Comparison of ENCODE assay signal across 8 mouse cellular contexts in genomic region chr4:126609606-126610181, GRCm38 (mm10). TPM values are rescaled to one million over a fixed set of nuclear protein-coding genes. Genes with fewer than 3 reads are reported as not detected.
DNase-seq lines count a peak whose midpoint lies in the region; ATAC-seq lines count a peak whose summit lies in the region.

5730409E04Rik (plus strand) TSS chr4:126609818.

- H3K9me3 ChIP-seq in forebrain, embryonic 15.5 days: no peaks in the 10 kb centered on the region
- H3K9me3 ChIP-seq in liver, embryonic 15.5 days (replicated peaks): no peaks in the 10 kb centered on the region
- no peaks in the 10 kb centered on the region for H3K9me3 ChIP-seq in neural tube, embryonic 11.5 days (ENCODE audit: control insufficient read depth, low read length)

- under 1% methylated on average over 48 of the region's 48 CpGs for WGBS in forebrain, embryonic 15.5 days
- WGBS in liver, embryonic 15.5 days (ENCODE audit: insufficient replicate concordance): 1% methylated on average over 48 of the region's 48 CpGs
- 2% methylated on average over 47 of the region's 48 CpGs for WGBS in neural tube, embryonic 11.5 days

- H3K4me1 ChIP-seq in forebrain, embryonic 15.5 days: peaks cover 7% of the 10 kb centered on the region; the same call in 1 of the 2 replicates
- peaks cover 4% of the 10 kb centered on the region; the same call in 1 of the 2 replicates for H3K4me1 ChIP-seq in liver, embryonic 15.5 days (replicated peaks)
- H3K4me1 ChIP-seq in neural tube, embryonic 11.5 days (ENCODE audit: control insufficient read depth, insufficient read depth, low read length): no peaks in the 10 kb centered on the region

- peaks cover 15% of the 10 kb centered on the region; the same call in 1 of the 2 replicates for H3K27me3 ChIP-seq in forebrain, embryonic 15.5 days
- H3K27me3 ChIP-seq in liver, embryonic 15.5 days: peaks cover 16% of the 10 kb centered on the region
- no peaks in the 10 kb centered on the region for H3K27me3 ChIP-seq in neural tube, embryonic 11.5 days (ENCODE audit: control insufficient read depth, insufficient read depth, low read length)

- peak within 1 kb of the TSS; percentile 62 for H3K4me3 ChIP-seq in forebrain, embryonic 15.5 days
- H3K4me3 ChIP-seq in liver, embryonic 15.5 days (replicated peaks): peak within 1 kb of the TSS; percentile 58
- H3K4me3 ChIP-seq in neural tube, embryonic 11.5 days (ENCODE audit: low read depth, low read length): peak within 1 kb of the TSS; percentile 43

- intact Hi-C loops in heart, postnatal 10 days (cut with DNase I): loop anchor here (5.0 kb wide), 1 partner anchor 68 kb away; the partner anchor contains the start of gene Psmb2

- peak within 1 kb of the TSS; percentile 69 for H3K9ac ChIP-seq in forebrain, embryonic 15.5 days (replicated peaks)
- peak within 1 kb of the TSS; percentile 25; the same call in 1 of the 2 replicates for H3K9ac ChIP-seq in liver, embryonic 15.5 days
- H3K9ac ChIP-seq in neural tube, embryonic 11.5 days (ENCODE audit: low read length): peak within 1 kb of the TSS; percentile 82

- H3K4me2 ChIP-seq in forebrain, embryonic 15.5 days (replicated peaks): peak within 1 kb of the TSS; percentile 93
- peak within 1 kb of the TSS; percentile 72 for H3K4me2 ChIP-seq in liver, embryonic 15.5 days
- peak within 1 kb of the TSS; percentile 60 for H3K4me2 ChIP-seq in neural tube, embryonic 11.5 days (ENCODE audit: low read depth)

- ATAC-seq in CD4-positive, CD25-positive, alpha-beta regulatory T cell, adult 4 months: peak; percentile 60
- ATAC-seq in cerebellum, adult (ENCODE audit: insufficient number of reproducible peaks, low FRiP score, low TSS enrichment): peak; percentile 96
- peak; percentile 83 for ATAC-seq in forebrain, embryonic 15.5 days (replicated peaks)
- peak; percentile 51 for ATAC-seq in liver, embryonic 15.5 days (ENCODE audit: insufficient read depth)
- peak; percentile 72 for ATAC-seq in neural tube, embryonic 11.5 days (ENCODE audit: insufficient read depth, low FRiP score, low TSS enrichment)

- peak within 1 kb of the TSS; percentile 35 for H3K27ac ChIP-seq in forebrain, embryonic 15.5 days (replicated peaks)
- no peak within 1 kb of the TSS for H3K27ac ChIP-seq in liver, embryonic 15.5 days (replicated peaks)
- H3K27ac ChIP-seq in neural tube, embryonic 11.5 days (ENCODE audit: low read depth, low read length): no peak within 1 kb of the TSS

- peak; percentile 84 to 89 for DNase-seq in heart, postnatal 10 days
- peak; percentile 82 to 88 for DNase-seq in kidney, postnatal 4 days
- DNase-seq in neural tube, embryonic 11.5 days (ENCODE audit: low spot score): peak; percentile 69
- DNase-seq in telencephalon, adult 2 months (ENCODE audit: low read depth, low spot score): peak; percentile 71

- no peaks in the 10 kb centered on the region for H3K36me3 ChIP-seq in forebrain, embryonic 15.5 days
- H3K36me3 ChIP-seq in liver, embryonic 15.5 days (replicated peaks): no peaks in the 10 kb centered on the region
- no peaks in the 10 kb centered on the region for H3K36me3 ChIP-seq in neural tube, embryonic 11.5 days (ENCODE audit: control insufficient read depth, insufficient read depth, low read length)

RNA-seq across cellular contexts. Expression of gene 5730409E04Rik, which starts in this region (rescaled TPM):
- under 1 TPM; 0.36 to 0.82 TPM for polyA plus RNA-seq in CD4-positive, CD25-positive, alpha-beta regulatory T cell, adult 4 months (2017; shearing (Covaris generic))
- 4.8 and 5.3 TPM in 2 replicates for polyA plus RNA-seq in forebrain, embryonic 15.5 days (2015; fragmentation: Nextera tagmentation; extraction: Ambion mirVana)
- 1 to 10 TPM; 8.7 to 9.1 TPM for total RNA-seq in heart, postnatal 10 days (2021)
- 0.21 and 0.25 TPM in 2 replicates for polyA plus RNA-seq in liver, embryonic 15.5 days (2015; fragmentation: Nextera tagmentation; extraction: Ambion mirVana)
- polyA plus RNA-seq in neural tube, embryonic 11.5 days (2014; fragmentation: Nextera tagmentation; extraction: Ambion mirVana): 1.8 and 1.9 TPM in 2 replicates

Comparison
In these comparisons a context has a peak if more than half of its experiments do, and no peak if none do; other contexts are left out.
1. Peak in ATAC-seq in CD4-positive, CD25-positive, alpha-beta regulatory T cell, adult 4 months; RNA of the gene not detected or under 1 TPM.
2. Peak in ATAC-seq, H3K4me3 ChIP-seq, H3K9ac ChIP-seq and H3K4me2 ChIP-seq in liver, embryonic 15.5 days; RNA of the gene not detected or under 1 TPM.
3. H3K9ac ChIP-seq: peak in every context shown above with its lines; median percentile 82 in neural tube, embryonic 11.5 days; 69 in forebrain, embryonic 15.5 days; 25 in liver, embryonic 15.5 days.